Mouse (Mus musculus) E14TG2a.4 (cell line): Measurements from ENCODE around the gene Kiss1r.

Experiments
- CTCF ChIP-seq: conservative IDR thresholded peaks from 2 replicates; pipeline ENCODE4 v1.5.1; 2014; ENCODE audit warnings: low read length
- POU5F1 ChIP-seq: IDR thresholded peaks from 2 replicates; pipeline ENCODE4 v1.6.1; 2014; ENCODE audit warnings: low read length, borderline replicate concordance

DNA sequence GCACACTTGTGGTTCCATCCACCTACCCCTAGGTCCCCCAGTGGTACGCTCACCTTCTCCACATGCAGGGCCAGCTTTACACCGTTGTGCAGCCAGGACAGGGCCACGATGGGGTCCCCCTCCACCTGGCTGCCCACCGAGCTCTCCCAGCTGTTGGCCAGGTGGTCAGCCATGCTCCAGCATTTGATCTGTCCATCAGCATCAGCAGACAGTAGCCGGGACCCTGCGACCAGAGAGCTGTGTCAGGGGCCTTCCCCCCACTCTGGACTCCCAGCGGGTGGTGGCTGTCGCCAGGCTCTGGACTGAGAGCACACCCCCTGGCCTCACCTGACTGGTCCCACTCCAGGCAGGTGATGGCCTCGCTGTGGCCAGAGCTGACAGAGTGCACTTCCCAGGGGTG lies 10.1 kb upstream of the Kiss1r start:
- TF ChIP-seq CTCF (no peak), POU5F1 (no peak)
